Mouse (Mus musculus) embryonic fibroblast, embryonic 13.5 days (primary cell): ENCODE results near the gene Usp5.

Experiments
- CTCF ChIP-seq: IDR thresholded peaks from 2 replicates; pipeline ENCODE4 v1.5.1; 2011; ENCODE audit warnings: mild to moderate bottlenecking, control low read depth, low read length, moderate library complexity, borderline replicate concordance; ENCODE audit not compliant: insufficient read depth
- POLR2A ChIP-seq: IDR thresholded peaks from 2 replicates; pipeline ENCODE4 v1.6.1; 2011; ENCODE audit warnings: low read depth, mild to moderate bottlenecking, control low read depth, low read length, moderate library complexity

DNA sequence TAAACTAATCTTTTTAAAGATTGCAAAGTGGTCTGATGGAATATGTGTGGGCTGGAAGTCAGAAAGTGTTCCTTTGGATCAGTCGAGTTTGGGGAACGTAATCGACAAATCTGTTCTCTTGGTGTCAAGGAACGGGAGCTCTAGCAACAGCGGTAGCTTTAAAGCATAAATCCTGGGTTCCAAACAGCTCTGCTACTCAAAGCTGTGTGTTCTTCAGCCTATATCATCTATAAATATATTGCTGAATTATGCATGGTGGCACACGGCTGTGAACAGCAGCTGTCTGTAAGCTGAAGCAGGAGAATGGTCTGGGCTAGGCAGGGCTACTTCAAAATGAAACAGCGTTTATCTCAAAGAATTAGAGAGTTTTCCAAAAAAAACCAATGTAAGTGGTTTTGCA, 48.4 kb downstream of the Usp5 start:
- no peak for TF ChIP-seq CTCF
- TF ChIP-seq POLR2A = no peak
